Mouse (Mus musculus): ENCODE results near the gene Slc35a5. TPM values are rescaled to one million over a fixed set of nuclear protein-coding genes. Genes with fewer than 3 reads are reported as not detected.
A peak's percentile ranks its signal among the peaks of the same experiment; 100 is the strongest.

Slc35a5 gene
- 10 to 100 TPM; 27.9 to 45.7 (median 36.3) TPM for polyA plus RNA-seq (2017; shearing (Covaris generic))

DNA sequence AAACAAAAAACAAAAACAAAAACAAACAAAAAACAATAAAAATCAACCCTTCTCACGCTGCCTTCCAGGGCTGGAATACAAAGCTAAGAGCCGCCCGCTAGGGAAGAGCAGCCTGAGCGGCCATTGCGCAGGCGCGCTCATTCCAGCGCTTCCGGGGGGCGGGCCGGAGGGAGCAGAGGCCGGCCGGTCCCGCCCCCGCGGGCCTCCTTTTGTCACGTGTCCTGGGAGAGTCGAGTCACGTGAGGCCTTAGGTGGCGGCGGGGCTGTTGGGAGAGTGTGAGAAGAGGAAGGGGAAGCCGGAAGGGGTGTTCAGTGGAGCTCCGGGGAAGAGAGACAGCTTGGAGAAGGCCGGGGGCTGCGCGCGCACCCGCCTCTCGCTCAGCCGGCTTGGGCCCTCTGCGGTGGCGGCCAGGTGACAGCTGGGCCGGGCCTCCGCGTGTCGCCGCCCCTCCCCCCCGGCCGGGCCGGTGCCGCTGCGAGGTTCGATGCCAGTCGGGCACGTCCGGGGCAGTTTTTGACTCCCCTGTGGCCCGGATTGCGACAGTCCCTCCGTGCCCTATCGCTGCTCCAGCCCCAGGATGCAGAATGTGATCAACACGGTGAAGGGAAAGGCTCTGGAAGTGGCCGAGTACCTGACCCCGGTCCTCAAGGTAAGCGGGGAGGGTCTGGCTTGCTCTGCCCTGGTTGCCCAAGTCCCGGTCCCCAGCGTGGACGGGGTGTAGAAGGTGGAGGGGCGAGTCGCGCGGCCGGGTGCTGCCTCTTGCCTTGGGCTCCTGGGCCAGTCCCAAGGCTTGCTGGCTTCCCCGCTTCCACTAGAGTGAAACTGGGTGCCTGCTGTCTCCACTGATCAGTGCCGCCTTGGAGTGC, at the start of gene Slc35a5, which contains the start of gene Atg3:
Gene Slc35a5 (minus strand): TSS at position 185 of the 867 bp plus-strand sequence.
Gene Atg3 (plus strand): TSS at position 264 of the 867 bp plus-strand sequence.
- peak; percentile 95 for ATAC-seq

GRCm38 (mm10) chr16:45204859-45205670, 46.6 kb upstream of the Slc35a5 start:
- no peak for ATAC-seq

DNA sequence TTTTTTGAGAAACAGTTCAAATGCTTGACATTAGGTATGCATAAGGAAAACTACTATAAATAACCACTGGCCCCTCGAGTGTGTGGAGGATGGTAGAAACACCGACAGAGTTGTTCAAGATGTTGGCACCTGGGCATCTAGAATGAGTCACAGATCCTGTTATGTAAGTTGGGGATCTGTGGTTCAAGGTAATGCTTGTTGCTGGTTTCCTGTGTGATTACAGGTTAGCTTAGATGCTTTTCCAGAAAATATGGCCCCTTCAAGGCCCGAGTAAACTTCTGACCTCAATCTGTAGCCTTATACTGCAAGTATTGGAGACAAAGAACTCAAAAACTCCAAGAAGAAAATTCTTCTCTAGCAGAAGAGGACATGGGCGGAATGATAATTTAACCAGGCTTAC, 45.9 kb upstream of the Slc35a5 start:
- no peak for ATAC-seq

DNA sequence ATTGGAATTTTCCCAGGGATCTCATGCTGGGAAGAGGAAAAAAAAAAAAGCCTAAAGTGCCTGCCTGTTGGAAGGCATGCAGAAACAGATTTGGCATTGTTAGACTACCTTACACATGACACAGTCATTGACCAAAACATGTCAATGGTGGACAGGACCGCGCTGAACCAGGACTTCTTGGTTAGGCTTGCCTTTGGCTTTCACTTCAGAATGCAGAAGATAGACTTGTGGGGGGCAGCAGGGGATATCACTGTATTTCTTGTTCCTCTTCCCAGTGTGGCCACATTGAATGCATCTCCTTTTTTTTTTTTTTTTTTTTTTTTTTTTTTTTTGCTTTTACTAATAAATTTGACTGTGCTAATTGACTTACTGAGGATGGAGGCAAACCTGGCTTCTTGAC, 42.9 kb upstream of the Slc35a5 start:
- no peak for ATAC-seq

DNA sequence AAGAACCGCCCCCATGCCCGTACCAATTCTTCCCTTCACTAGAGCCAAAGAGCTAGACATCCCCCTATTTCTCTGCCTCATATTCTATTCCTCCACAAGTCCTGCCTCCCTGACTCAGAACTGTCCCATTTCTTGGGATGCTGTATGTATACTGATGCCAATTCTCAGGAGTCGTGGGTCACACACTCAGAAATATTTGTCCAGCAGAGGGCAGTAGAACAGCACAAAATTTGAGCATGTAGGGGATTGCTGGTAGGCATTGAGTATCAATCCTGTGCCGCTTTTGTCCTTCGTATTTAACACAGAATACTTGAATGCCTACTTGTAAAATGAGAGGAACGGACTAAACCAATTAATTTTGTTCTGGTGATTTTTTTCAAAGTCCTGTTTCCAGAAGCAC, 38.3 kb upstream of the Slc35a5 start:
- peak; percentile 81 for ATAC-seq

DNA sequence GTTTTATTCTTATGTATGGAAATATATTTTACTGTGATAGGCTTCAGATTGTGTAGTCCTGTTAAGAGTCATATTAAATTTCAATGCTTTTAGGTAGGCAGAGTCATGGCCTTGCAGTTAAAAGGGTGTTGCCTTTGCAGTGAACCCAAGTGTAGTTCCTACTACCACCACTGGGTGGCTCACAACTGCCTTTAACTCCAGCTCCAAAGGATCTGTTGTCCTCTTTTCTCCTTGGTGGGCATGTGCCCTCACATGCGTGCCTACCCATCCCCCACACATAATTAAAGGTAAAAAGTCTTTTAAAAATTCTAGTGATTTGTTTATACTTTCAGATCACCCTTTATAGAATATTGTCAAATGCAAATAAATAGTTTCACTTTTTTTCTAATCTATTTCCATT, 34.1 kb upstream of the Slc35a5 start:
- peak; percentile 76 for ATAC-seq

DNA sequence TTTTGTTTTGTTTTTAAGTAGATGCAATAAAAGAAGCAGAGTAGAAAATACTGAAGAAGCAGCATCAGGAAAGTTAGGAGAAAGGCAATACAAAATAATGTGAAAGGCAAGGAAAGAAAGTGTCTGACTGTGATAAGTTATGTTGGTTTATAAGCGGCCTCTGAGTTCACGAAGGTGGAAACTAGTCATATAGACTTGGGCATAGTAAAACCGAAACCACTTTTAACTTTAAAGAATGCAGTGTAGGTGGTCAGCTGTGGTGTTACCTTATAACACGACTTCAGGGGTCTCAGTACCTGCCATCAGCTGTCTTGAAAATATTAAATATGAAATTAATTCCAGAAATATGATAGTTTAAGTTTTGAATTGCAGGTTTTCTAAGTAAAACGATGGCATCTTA, 23.3 kb upstream of the Slc35a5 start:
- ATAC-seq = peak; percentile 55

- no peak for ATAC-seq
These were observed 20.0 kb upstream of the Slc35a5 start for GRCm38 (mm10) chr16:45178552-45178951.

- no peak for ATAC-seq
These were observed 847 bp upstream of the Slc35a5 start for GRCm38 (mm10) chr16:45159389-45159716.

DNA sequence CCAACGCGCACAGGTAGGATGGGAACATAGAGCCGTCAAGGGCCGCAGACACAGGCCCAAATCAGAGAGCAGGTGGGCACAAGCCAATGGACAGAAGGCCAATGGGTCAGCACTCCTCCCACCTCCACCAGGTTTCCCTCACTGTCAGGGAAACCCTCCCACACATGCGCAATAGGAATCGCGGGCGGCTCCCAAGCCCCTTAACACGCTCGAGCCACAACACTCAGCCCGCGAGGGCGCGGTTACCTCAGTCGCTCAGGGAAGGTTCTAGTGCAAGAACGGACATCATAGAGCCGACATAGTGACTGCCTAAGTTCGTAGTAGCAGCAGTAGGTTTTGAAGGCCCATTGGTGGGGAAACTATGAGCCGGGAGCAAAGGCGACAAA, 377 bp downstream of the Slc35a5 start:
- ATAC-seq = peak; percentile 26

DNA sequence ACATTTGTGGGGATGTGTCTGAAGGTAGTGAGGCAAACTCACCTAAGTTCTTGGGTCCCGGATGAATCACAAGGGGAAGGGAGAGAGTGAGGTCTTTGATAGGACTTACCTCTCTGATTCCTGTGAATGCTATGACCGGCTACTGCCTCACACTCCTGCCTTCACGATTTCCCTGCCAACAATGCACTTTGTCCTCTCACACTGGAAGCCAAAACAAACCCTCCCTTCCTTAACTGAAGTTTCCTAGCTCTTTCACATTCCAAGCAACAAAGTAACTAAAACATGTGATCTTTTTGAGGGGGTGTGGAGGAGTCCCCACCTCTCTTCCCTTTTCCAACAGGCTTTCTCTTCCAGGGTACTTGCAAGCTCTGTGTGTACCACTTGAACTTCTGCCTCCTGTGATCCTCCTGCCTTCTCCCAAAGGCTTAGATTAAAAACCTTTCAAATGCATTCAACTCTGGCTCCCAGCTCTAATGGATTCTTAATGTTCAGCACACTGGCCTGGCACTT, 3.7 kb downstream of the Slc35a5 start:
- ATAC-seq = no peak

DNA sequence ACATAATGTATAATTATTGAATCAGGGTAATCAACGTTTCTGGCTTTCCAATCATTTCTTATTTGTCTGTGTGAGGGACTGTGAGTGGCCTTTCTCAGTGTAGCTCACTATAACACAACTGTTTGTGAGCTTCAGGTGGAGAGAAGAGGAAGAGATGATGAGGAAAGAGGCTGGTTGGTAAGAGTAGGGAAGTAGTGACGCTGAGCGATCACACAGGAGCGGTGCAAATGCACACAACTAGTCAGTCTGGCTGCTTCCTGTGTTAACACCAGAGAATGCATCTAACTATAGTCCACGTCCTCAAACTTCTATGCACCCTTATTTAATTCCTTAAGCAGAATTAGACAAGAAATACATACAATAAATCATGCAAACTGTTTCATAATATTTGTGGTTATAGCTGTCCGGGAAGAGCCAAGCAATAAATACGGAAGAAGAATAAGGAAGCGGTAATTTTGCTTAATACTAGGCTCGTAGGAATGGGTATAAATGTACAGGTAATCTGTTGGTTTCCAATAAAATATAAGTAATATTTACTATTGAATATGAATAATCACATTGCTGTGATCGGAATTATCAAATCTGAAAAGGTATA, 9.9 kb downstream of the Slc35a5 start:
- ATAC-seq = no peak

- ATAC-seq = no peak
These were observed 13.4 kb downstream of the Slc35a5 start for GRCm38 (mm10) chr16:45145119-45145518.

GRCm38 (mm10) chr16:45142565-45142964, 15.9 kb downstream of the Slc35a5 start:
- ATAC-seq = no peak

GRCm38 (mm10) chr16:45141711-45142110, 16.8 kb downstream of the Slc35a5 start:
- no peak for ATAC-seq

GRCm38 (mm10) chr16:45127936-45128710, 30.4 kb downstream of the Slc35a5 start:
- ATAC-seq = no peak

DNA sequence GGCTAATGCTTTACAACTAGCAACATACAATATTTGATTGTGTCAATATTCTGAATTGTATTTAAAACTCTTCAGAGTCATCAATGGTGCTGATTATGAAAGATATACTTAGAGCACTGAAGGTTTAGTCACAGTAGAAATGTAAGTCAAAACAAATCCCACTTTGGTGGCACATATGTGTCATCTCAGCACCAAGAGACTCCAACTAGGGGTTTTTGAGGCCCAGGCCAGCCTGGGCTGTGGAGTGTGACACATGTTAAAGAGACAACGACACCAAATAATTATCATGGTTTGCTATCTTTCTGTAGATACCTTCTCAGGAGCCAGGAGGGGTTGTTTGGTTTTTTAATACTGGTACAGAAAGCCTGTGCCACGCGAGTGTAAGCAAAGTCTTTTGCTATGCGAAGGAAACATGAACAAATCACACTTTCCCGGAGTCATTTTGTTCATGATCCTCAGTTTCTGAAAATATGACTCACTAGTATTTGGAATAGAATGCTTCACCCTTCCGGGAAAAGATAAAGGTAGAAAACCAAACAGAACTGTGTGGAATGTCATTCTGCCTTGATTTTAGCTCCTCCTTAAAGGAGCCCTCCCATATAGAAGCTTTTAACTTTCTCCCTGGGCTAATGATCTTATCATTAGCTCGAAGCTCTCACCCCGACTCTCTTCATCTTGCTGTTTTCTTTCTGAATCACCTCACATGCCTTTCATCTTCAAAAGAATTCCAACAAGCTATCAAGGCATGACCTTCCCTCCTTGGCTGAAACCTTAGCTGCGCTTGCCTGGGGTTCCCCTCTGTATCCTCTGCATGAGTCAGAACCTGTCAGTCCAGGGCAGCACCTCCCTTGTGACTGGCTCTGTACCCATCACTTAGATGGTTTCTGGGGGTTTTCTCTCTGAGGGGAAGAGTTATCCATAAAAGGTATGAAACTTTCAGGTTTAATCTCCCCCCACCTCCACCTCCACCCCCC, 34.0 kb downstream of the Slc35a5 start:
- peak; percentile 89 for ATAC-seq

DNA sequence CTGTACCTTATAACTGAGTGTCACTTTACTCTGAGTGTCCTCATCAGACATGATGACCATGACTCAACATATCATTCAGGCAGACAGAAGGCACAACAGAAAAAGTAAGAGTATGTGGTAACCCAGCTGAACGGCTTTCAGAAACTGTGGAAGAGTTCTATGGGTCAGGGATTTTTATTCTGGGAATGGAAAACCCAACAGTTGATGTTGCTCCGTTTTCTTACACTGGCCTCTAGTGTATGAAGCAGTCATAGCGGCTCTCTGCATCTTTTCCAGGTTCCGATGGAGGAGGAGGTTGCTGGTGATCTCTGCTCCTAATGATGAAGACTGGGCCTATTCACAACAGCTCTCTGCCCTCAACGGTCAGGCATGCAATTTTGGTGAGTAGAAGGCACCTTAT, 35.9 kb downstream of the Slc35a5 start:
- no peak for ATAC-seq

DNA sequence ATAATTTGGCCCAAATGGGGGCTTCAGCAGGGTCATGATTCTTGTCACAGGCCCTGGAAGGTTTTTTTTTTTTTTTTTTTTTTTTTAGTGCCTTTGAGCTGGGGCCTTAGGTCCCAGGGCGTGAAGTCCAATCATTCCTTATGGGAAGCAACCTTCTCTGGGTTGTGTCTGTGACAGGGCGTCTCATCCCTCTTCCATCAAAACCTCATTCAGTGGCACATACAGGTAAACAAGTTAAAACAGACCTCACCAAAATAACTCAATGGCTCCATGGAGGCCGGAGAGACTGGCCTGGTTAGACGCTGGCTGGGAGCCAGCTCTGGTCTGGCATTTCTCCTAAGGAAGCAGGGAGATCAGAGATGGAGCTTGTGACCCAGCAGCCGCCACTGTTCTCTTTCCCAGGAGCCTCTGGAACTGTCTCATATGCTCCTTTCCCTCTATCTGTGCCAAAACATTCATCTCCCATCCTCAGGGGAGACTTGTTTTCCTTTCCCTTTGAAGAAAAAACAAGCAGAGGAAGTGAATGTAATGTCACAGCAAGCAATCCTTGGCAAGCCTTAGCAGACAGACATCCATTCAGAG, 37.6 kb downstream of the Slc35a5 start:
- no peak for ATAC-seq

DNA sequence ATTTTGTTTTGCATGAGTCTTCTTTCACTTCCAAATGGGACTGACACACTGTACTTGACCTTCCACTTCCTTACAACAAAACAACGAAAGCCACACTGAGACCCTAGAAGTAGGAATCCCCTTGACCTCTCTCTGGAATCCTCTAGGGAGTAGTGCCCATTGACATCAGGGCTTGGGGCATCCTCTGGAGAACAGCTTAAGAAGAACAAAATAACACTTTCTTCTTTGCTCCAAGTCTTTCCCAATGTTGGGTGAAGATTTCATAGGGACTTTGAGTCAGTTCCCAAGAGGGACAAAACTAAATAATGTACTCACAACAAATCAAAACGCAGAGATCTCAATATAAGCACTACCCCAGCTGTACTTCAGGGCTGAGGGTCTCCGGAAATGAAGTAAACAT, 39.7 kb downstream of the Slc35a5 start:
- no peak for ATAC-seq

GRCm38 (mm10) chr16:45117200-45117599, 41.3 kb downstream of the Slc35a5 start:
- no peak for ATAC-seq

All from inflammation-experienced regulatory T-cells, adult 6 months (primary cell).